Mouse (Mus musculus) bone marrow, adult 2 months (tissue): ENCODE results near the gene Fau. TPM values are rescaled to one million over a fixed set of nuclear protein-coding genes. Genes with fewer than 3 reads are reported as not detected.

ENCODE experiments used
- H3K27ac ChIP-seq: fragments of 200-500 bp; 2 replicates; pipeline ENCODE4 v1.5.1; 2012; ENCODE audit warnings: low read depth, mild to moderate bottlenecking, control low read depth, inconsistent platforms, low read length; ENCODE audit not compliant: control insufficient read depth, poor library complexity, insufficient read depth
- H3K4me1 ChIP-seq: fragments of 200-500 bp; 2 replicates; pipeline ENCODE4 v1.6.1; 2011; ENCODE audit warnings: low read length; ENCODE audit not compliant: control insufficient read depth, insufficient read depth
- H3K4me3 ChIP-seq: fragments of 200-500 bp; replicated peaks from 2 replicates; pipeline ENCODE3; 2011; ENCODE audit warnings: mild to moderate bottlenecking, low read depth, low read length, control low read depth; ENCODE audit not compliant: control insufficient read depth
- CTCF ChIP-seq: fragments of 200-500 bp; IDR thresholded peaks from 2 replicates; pipeline ENCODE4 v1.5.1; 2011; ENCODE audit warnings: low read length, control low read depth; ENCODE audit not compliant: control insufficient read depth, insufficient read depth
- POLR2A ChIP-seq: fragments of 200-500 bp; IDR thresholded peaks from 2 replicates; pipeline ENCODE4 v1.6.1; 2011; ENCODE audit warnings: low read depth, mild to moderate bottlenecking, control low read depth, low read length, borderline replicate concordance; ENCODE audit not compliant: control insufficient read depth
- WGBS: fragments of 180-500 bp; shearing (Covaris S2); methylation state at CpG from one replicate; pipeline ENCODE4 v1.1.7; 2018; 5-methylcytosine and 5-hydroxymethylcytosine counted together
- polyA plus RNA-seq: library from polyadenylated mRNA; stranded (reverse); fragments of >200 nt; gene quantifications from 2 replicates; pipeline ENCODE4 v1.2.4, GENCODE M21; 2011; ENCODE audit warnings: low replicate concordance; ENCODE audit not compliant: missing spikeins, insufficient read depth, insufficient read length

Fau gene
- polyA plus RNA-seq, 1 experiment: 4,155 TPM

DNA sequence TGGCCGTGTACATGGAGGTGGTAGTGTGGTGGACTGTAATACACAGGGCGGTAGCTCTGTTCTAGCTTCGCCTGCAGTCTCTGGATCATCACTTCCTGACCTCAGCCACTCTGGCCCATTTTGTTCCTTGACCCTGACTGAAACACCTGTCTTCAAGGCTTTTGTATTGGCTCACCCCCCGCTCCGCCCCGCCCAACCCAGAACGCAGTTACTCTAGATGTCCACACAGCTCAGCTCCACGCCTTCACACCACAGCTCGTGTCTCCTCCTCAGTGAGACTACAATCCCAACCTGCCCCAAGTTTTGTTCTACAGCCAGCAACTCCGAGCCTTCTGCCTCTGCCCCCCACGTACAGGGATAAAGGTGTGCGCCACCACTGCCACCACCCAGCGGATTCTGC, 31.2 kb downstream of the Fau start:
- TF ChIP-seq POLR2A: no peak
- no peak for TF ChIP-seq CTCF
- Histone ChIP-seq H3K4me3 (no peak overlapping the region), H3K27ac (no peak overlapping the region), H3K4me1 (no peaks in the 10 kb centered on the region; the same call in 1 of the 2 replicates)
- 95% methylated on average over 13 of the region's 13 CpGs for WGBS

DNA sequence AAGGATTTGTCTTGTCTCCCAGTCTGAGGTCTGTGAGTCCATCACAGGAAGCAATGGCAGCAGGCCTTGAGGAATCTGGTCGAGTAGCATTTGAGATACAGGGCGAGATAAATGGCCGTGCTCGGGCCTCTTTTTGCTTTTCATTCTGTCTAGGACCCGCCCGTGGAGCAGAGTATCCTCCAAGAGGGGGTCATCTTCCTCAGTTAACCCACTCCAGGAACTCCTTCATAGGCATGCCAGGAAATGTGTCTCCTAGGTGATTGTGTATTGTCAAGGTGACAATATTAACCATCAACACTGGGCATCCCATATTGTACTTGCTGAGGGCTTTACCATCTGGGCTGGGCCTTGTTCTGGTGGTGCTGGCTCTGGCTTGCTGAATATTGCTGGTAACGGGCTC, 36.5 kb downstream of the Fau start, which contains the start of gene AC131692.1:
TSS of gene AC131692.1 (plus strand) at position 301 of the 400 bp plus-strand sequence.
- Histone ChIP-seq H3K27ac (no peak within 1 kb of the TSS), H3K4me3 (no peak within 1 kb of the TSS), H3K4me1 (no peaks in the 10 kb centered on the region)
- TF ChIP-seq CTCF (no peak), POLR2A (no peak)
- 88% methylated on average over 7 of the region's 7 CpGs for WGBS

DNA sequence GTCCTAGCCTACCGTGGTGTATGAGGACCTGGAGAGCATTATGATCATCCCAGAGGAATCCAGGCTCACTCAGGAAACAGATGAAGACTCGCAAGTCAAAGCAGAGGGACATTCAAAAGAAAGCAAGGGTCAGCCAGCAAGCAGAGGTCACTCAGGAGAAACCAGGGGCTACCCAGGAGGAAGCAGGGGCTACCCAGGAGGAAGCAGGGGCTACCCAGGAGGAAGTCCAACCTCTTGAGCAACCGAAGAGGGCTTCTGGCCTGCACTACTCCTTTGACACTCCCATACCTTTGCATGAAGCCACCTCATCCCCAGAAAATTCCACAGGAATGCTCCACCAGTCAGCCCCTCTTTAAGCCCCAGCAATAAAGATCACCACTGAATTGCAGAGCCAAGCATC, 40.2 kb downstream of the Fau start:
- no peak for TF ChIP-seq CTCF
- TF ChIP-seq POLR2A: no peak
- WGBS: 51% methylated on average over 3 of the region's 3 CpGs
- Histone ChIP-seq H3K4me3 (no peak overlapping the region), H3K4me1 (peaks cover 2% of the 10 kb centered on the region), H3K27ac (no peak overlapping the region)

DNA sequence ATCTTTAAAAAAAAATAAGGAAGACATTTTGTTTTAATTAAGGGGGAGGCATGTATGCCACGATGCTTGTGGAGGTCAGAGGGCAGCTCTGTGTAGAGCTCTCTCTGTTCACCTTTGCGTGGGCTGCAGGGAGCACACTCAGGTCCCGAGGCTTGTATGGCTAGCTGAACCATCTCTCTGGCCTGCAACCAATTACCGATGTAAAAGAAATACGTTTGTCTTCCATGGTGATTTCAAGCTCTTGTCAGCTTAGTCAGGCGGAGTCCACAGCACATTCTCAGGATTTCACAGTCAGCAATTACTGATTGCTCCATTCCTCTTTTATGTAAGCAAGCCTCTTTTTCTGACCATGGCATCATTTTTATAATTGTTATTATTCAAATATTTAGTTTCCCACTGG, 43.5 kb downstream of the Fau start:
- Histone ChIP-seq H3K4me3 (no peak overlapping the region), H3K27ac (no peak overlapping the region), H3K4me1 (peaks cover 3% of the 10 kb centered on the region)
- no peak for TF ChIP-seq POLR2A
- TF ChIP-seq CTCF: no peak
- WGBS: 84% methylated on average over 6 of the region's 6 CpGs

DNA sequence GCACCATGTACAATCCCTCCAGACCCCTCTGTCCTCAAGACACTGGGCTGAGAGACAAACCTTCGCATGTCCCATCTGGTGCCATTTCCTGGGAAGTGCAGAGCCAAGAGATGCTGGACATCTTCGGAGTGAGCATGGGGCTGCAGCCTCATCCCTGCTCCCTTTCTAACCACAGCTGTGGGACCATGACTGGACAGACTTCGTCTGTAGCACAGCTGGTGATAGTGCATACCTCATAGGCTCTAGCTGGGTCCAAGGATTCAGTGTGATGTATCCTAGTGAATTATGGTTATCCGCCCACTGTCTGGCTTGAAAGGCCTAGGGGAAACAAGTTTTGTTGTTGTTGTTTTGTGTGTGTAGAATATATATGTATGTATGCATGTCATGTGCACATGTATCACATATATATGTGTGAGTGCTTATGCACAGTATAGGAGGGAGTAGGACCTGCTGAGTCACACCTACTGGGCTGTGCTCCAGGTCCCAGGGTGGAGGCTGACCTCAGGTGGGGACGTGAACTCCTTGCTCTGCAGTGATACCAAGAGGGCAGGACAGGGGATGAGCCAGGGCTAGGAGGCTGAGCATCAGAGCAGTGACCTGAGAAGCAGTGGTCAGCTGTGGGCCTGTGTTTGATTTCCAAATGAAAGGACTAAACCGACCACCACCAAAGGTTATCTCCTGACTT, 44.7 kb downstream of the Fau start:
- H3K4me1 ChIP-seq: peaks cover 3% of the 10 kb centered on the region
- no peak overlapping the region for H3K4me3 ChIP-seq
- peak overlapping the region; percentile 69 for H3K27ac ChIP-seq
- 60% methylated on average over 6 of the region's 6 CpGs for WGBS
- no peak for TF ChIP-seq CTCF
- TF ChIP-seq POLR2A: no peak

DNA sequence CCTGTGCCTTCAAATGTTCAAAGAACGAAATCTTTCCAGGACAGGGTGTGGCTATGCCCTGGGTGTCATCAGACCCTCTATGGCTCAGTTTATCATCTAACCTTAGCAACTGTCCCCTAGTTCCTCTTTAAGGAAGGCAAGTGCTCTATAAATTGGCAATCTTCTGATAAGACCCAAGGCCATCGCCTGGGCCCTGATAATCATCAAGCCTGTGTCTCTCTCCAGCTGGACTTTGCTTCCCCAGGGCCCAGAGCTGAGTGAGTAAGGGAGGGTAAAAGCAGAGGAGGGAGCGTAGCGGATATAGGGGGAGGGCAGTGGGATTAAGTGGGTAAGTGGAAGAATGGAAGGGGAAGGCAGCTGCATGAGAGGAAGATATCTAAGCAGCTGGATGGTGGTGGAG, 46.8 kb downstream of the Fau start:
- Histone ChIP-seq H3K27ac (peak overlapping the region; percentile 48; the same call in 1 of the 2 replicates), H3K4me1 (peaks cover 3% of the 10 kb centered on the region), H3K4me3 (no peak overlapping the region)
- TF ChIP-seq POLR2A: no peak
- TF ChIP-seq CTCF: no peak
- WGBS: 75% methylated on average over 4 of the region's 4 CpGs

DNA sequence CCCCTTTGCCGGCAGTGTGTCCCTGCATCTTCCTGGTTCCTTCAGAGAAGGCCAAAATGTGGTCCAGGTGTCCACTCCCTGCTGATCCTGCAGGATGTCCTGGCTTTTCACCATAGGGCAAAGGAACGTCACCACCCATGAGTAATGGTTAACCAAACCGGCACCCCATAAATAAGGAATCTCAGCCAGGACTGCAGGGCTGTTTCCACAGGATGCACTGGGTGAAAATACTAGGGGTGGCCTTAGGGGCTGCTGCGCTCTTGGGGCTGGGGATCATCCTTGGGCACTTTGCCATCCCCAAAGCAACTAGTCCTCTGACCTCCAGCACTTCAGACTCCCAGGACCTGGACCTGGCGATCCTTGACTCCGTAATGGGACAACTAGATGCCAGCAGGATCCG, 47.9 kb downstream of the Fau start, which contains the start of gene Naaladl1:
TSS of gene Naaladl1 (plus strand) at position 197 of the 400 bp plus-strand sequence.
- 91% methylated on average over 7 of the region's 7 CpGs for WGBS
- H3K4me3 ChIP-seq: no peak within 1 kb of the TSS
- H3K27ac ChIP-seq: peak within 1 kb of the TSS; percentile 48; the same call in 1 of the 2 replicates
- peaks cover 3% of the 10 kb centered on the region for H3K4me1 ChIP-seq
- no peak for TF ChIP-seq POLR2A
- no peak for TF ChIP-seq CTCF

Other genes with a start within 250 kb of the Fau start
- gene Frmd8, start 182.6 kb upstream of the Fau start, polyA plus RNA-seq: 14.3 and 18.1 TPM in 2 replicates
- gene Slc25a45, start 180.0 kb upstream of the Fau start, polyA plus RNA-seq: 11.6 and 24.6 TPM in 2 replicates
- gene Tigd3, start 163.7 kb upstream of the Fau start, polyA plus RNA-seq: 4.4 and 6.4 TPM in 2 replicates
- gene Dpf2, start 144.8 kb upstream of the Fau start, polyA plus RNA-seq: 31.1 and 60.8 TPM in 2 replicates
- 2.3 and 5.3 TPM in 2 replicates for gene Cdc42ep2, start 133.0 kb upstream of the Fau start, polyA plus RNA-seq
- gene Pola2, start 93.6 kb upstream of the Fau start, polyA plus RNA-seq: 41.9 and 79.8 TPM in 2 replicates
- 0.80 TPM in 1 of 2 replicates, not detected in the other for gene Slc22a20, start 71.7 kb upstream of the Fau start, polyA plus RNA-seq
- gene Capn1, start 41.9 kb upstream of the Fau start, polyA plus RNA-seq: 59.9 and 139 TPM in 2 replicates
- gene Syvn1, start 11.3 kb upstream of the Fau start, polyA plus RNA-seq: 30.5 and 58.5 TPM in 2 replicates
- 29.9 and 52.5 TPM in 2 replicates for gene Mrpl49, start 59 bp upstream of the Fau start, polyA plus RNA-seq
- gene Znhit2, start 3.3 kb downstream of the Fau start, polyA plus RNA-seq: 8.4 and 14.3 TPM in 2 replicates
- gene Tm7sf2, start 10.5 kb downstream of the Fau start, polyA plus RNA-seq: 5.9 and 12.3 TPM in 2 replicates
- 48.4 and 85.1 TPM in 2 replicates for gene Vps51, start 19.4 kb downstream of the Fau start, polyA plus RNA-seq
- gene Tmem262, start 22.2 kb downstream of the Fau start, polyA plus RNA-seq: not detected in 2 replicates
- gene Gm28374, start 24.4 kb downstream of the Fau start, polyA plus RNA-seq: not detected in 2 replicates
- gene Zfpl1, start 27.1 kb downstream of the Fau start, polyA plus RNA-seq: 12.2 and 22.8 TPM in 2 replicates
- 28.8 and 31.0 TPM in 2 replicates for gene Cdca5, start 27.1 kb downstream of the Fau start, polyA plus RNA-seq
- gene AC131692.1, start 36.6 kb downstream of the Fau start, polyA plus RNA-seq: 6.6 and 6.9 TPM in 2 replicates
- 5.2 and 5.3 TPM in 2 replicates for gene Naaladl1, start 47.9 kb downstream of the Fau start, polyA plus RNA-seq
- 2.5 and 6.0 TPM in 2 replicates for gene Sac3d1, start 60.8 kb downstream of the Fau start, polyA plus RNA-seq
- gene Snx15, start 70.5 kb downstream of the Fau start, polyA plus RNA-seq: 33.2 and 38.4 TPM in 2 replicates
- gene Batf2, start 83.1 kb downstream of the Fau start, polyA plus RNA-seq: 0.93 TPM in 1 of 2 replicates, not detected in the other
- 19.6 and 20.5 TPM in 2 replicates for gene Arl2, start 83.7 kb downstream of the Fau start, polyA plus RNA-seq
- gene Majin, start 126.5 kb downstream of the Fau start, polyA plus RNA-seq: not detected in 2 replicates
- not detected in 2 replicates for gene Gpha2, start 168.5 kb downstream of the Fau start, polyA plus RNA-seq
- gene Ppp2r5b, start 178.0 kb downstream of the Fau start, polyA plus RNA-seq: 21.0 and 43.9 TPM in 2 replicates
- 17.0 and 36.4 TPM in 2 replicates for gene Atg2a, start 183.8 kb downstream of the Fau start, polyA plus RNA-seq
- gene Ehd1, start 218.9 kb downstream of the Fau start, polyA plus RNA-seq: 40.0 and 63.1 TPM in 2 replicates
- gene Cdc42bpg, start 248.6 kb downstream of the Fau start, polyA plus RNA-seq: 7.2 and 13.6 TPM in 2 replicates